Mouse (Mus musculus): Measurements from ENCODE around the gene Map3k12.

Map3k12 gene

DNA sequence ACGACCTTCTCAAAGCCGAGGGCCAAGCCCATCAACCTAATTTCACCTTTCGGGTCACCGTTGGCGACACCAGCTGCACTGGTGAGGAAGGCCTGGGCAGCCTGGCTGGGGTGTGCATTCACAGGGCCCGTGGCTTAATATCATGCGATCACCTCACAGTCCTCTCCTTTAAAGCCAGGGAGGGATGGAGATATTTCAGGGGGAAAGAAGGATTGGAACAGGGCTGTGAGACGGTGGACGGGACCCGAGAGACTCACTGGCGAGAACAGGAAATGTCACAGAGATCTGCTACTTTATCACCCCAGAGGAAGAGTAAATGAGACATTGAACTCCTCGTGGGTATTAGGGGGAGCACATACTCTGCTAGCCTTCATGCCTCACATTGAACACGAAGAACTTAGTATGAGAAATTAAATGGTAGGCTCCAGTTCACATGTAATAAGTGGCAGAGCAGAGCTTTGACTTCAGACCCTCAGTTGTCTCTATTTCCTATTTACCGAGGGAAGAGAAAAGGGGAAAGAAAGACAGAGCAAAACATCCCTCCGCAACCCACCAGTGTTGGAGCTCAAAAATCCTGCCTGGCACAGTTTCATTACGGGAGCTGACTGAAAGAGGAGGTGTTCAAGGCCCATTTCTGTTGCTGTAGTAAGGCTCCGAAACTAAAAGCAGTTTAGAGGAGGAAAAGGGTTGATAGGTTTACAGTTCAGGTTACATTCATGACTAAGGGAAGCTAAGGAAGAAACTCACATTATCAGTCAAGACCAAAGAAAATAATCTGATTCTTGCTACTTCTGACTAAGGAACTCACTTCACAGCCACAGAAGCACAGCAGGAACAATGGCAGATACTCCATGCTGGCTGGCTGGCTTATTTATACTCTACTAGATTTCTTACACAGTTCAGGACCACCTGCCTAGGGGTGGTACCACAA is 2.6 kb upstream of the Map3k12 start:
- no peak for DNase-seq

DNA sequence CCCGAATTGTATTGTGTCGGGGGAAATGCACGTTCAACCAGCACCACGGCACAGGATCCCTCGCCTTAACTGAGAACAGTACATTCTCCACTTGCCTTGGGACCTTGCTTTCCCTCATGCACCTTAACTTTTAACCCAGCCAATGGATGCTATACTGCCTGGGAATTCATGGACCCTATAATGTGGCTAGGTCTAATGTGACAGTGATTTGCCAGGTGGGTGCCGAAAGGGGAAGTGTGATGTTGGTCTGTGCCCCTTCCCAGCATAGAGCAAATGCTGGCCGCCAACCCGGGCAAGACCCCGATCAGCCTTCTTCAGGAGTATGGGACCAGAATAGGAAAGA is 2.0 kb upstream of the Map3k12 start:
- DNase-seq = no peak

DNA sequence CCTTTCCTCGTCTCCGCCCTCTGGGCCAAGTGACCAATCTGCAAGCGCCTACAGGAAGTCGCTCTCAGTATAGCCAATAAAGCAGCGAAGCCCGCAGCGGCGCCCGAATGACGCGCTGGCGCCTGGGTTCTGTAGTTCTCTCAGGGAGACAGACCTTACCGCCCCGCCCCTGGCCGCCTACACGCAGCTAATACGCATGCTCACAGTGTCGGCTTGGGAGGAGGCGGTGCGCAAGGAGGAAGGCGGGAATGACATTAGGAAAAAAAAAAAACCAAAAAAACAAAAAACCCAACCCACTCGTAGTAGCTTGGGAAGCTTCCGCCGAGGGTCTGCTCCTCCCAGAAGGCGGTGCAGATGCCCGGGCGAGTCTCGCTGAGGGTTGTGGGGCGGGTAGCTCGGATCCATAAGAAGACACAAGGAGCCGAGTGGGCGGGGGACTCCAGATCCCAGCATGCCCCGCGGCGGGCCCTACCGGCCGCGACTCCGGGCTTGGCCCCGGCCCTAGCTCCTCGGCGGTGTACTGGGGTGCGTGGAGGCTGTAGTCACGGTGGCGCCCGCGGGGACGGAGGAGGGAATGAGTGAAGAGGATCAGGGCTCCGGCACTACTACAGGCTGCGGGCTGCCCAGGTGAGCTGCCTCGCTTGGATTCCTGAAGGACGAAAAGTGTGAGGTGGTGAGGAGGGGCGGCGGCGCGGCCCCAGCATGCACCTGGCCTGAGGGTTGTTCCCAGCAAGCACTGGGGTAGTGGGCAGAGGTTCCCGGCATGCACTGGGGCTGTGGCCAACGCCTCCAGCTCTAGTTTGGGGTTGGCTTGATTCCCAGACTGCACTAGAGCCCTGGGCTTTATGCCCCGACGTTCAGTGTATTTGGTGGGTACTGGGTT is 1.4 kb upstream of the Map3k12 start, which contains the start of gene Tarbp2:
Gene Tarbp2, plus strand, starts transcription at position 217 of the 883 bp plus-strand sequence.
- DNase-seq = peak; percentile 100

DNA sequence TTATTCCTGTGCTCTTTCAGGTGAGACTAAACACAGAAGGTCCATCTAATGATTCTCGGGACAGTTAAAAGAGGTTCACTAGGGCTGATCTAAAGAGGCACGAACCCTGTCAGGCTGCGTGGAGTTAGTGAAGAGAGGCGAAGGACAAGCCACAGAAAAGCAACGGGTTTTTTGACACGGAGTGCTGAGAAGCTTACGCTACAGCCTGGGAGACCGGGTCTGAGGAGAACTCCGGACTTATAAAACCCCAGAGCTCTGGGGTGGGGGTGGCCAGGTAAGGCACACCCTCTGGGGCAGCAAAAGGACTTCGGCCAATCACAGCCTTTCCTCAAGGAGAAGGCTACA is 739 bp upstream of the Map3k12 start:
- no peak for DNase-seq

DNA sequence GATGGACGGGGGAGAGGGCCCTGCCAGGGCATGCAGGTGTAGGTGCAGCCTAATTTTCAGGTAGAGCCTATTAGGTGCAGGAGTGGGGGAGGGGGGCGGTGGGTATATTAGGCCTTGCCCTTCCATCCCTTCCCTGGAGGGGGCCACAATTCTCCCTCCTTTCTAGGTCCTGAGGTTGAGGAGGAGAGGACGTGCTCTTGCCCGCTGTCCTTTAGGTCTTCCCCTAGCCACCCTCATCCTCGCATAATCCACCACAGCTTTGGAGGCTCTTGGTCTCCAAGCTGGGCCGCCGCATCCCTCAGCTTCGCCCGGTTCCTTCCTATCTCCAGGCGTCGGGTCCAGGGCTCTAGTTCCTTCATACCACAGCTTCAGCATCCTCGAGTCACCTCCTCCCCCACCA is 571 bp downstream of the Map3k12 start:
- DNase-seq = no peak

DNA sequence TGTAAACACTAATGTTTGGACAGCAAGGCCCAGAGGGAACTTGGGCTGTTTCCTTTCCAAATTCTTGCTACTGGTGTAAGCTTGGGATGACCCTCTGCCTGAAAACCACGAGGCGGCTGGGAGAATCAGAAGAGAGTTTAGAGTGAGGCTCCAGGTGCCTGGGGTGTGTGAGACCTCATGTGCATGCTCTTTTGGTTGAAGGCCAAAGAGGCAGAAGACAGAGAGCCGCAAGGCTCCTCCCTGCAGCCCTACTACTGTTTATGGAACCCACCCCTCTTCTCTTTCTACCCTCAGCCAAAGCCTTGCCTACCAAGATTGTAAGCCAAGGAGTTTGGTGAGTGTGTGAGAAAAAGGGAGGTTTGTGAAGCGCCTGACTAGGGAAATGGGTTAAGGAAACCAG is 1.1 kb downstream of the Map3k12 start:
- DNase-seq = no peak

DNA sequence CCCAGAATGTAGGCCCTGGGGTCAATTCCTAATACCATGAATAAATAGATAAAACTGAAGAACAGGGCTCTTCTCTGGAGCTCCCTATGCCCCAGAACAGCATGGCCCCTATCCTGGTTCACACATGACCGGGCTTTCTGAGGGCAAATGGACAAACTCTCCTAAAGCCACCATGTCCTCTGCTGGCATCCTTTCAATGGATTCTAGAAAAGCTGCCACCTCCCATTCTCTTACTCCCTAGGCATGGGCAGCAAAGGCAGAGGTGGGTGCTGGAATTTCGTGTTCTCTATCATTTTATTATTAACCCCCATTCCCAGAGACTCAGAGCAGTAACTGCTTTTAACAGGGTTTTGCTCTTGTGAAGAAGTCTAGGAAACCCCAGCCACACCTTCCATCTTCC is 1.6 kb downstream of the Map3k12 start:
- no peak for DNase-seq

DNA sequence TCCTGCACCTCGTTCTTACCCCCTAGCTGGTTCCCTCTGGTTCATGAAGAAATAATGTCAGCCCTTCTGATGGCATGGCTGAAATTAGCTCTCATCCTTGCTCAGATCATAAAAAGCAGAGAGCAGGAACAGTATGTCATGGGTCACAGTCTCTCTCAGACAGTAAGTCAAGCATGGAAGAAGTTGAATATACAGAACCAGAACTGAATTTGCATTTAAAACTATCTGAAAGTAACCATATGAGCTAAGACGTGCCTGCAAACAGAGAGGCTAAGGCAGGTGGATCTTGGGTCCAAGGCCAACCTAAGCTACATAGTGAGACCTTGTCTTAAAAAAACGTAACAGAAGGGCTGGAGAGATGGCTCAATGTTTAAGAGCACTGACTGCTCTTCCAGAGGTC is 3.9 kb downstream of the Map3k12 start:
- DNase-seq = no peak

DNA sequence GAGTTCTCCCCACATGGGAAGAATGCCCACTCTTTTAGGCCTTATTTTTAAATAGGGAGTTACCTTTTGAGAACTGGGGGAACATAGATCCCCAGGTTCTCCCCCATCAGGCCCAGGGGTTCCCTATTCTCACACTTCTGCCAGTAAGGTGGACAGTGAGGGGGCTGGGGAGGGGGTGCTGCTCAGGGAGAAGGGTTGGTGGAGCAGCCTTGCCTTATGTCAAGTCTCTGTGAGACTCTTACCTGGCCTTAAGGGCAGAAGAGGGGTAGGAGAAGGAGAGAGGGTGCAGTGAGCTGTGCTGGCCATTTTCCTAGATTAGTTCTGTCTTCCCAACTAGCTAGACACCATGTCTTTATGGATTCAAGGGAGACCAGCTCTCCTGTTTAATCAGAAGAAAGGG is 4.4 kb downstream of the Map3k12 start:
- DNase-seq = no peak

DNA sequence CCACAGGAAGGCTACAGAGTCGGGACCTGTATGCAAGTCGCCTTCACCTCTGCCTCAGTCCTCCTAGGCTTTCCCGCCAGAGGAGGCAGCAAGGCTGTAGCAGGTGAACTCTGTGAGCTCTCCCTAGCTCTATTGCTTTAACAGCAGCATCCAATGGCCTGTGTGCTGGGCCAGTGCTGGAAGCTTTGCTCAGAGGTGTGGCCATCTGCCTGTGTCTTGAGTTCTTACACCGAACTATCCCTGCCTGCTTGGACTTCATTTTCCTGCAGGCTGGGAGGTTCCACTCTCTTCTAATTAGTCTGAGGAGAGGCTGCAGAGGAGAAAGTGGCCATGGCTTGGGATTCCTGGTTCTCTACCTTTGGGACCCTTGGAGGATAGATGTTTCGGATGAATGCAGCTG is 4.9 kb downstream of the Map3k12 start:
- no peak for DNase-seq

DNA sequence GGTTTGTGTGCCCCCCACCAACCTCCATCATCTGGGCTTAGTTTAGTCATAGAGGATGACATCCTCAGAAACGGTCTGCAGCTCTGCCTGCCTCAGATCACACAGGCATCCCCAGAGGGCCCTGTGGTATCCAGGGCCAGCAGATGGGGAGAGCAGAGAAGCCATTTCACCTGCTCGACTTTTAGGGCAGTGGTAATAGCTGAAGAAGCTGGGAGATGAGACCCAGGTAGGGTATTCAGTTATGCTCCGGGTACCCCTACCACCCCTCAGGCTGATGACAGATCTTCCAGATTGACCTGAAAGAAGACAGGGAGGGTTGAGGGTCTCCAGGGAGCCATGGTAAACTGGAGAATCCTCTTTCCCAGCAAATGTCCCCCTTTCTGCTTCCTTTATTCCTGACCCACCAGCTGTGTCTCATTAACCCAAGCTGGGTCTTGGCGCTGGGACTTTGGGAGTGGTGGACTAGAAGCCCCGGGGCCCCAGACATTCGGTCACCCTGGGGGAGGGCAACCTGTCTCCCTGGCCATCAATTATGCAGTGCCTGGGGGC is 5.5 kb downstream of the Map3k12 start:
- no peak for DNase-seq

DNA sequence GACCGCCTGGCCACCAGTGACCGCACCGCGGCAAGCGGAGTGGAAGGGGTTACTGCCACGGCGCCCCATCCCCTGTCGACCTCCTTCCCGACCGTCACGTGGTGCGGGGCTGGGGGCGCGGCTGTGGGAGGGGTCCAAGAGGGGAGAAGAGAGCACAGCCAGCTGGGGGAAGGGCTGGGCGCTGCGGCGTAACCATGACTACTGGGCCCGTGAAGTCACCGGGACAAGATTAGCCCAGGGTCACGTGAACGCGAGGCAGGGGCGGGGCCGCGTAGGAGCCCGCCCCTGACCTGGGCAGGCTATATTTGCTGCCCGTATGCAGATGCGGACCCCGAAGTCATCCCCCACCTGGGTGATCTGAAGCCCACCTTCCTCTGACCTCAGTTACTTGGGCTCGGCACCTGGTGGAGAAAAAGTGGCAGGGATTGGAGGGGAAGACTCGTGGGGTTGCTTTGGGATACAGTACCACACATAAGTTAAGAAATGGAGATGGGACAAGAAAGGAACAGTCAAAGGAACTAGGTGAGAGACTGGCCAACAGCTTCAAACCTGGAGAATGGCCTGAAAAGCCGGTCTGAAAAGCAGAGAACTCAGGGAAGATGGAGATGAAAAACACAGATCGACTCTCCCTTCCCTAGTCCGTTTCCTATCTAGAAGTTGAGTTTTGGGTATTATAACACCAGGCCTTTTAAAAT is 6.1 kb downstream of the Map3k12 start:
- peak; percentile 82 to 87 for DNase-seq

DNA sequence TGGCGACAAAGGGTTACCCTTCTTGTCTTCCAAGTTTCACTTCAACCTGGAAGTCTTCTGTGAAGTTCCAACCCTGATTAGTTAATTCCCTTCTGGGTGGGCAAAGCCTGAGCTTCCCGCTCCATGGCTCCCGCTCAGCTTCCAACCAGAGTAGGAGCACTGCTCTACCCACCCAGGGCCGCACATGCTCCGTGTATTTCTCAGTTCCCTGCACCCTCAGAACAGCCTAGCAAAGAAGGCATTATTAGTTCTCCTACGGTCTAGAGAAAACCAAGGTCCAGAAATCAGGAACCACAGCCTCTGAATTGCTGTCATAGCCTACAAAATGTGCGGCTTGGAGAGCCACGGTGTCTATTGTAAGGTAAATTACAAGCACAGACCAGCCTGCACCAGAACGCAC is 6.8 kb downstream of the Map3k12 start:
- DNase-seq = no peak

DNA sequence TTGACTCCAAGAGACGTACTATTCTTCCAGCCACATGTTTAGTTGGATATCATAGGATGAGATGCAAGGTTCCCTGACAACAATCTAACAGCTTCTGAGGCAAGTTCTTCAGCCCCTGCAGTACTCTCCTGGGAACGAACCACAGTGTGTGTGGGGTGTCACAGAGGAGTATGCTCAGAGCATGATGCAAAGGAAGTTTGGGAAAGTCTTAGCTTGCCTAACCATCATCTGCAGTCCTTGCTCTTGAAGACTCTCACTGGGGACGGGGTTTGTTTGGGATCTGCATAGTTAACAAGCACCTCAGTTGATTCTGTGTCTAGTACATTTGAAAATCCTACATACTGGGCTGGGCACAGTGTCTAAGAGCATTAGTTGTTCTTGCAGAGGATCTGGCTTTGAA is 8.5 kb downstream of the Map3k12 start:
- DNase-seq = no peak

DNA sequence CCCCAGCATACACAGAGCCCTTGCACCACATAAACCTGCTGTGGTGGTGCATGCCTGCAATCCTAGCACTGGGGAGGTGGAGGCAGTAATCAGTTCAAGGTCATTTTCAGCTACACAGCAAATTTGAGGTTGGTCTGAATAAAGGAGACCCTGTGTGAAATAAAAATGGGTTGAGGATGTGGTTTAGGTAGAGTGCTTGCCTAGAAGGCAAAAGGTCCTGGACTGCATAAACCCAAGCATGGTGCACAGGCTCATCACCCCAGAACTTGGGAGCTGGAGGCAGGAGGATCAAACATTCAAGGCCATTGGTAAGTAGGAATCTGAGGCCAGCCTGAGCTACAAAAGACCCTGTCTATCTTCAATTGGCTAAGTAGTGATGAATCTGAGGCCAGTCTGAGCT is 9.3 kb downstream of the Map3k12 start:
- no peak for DNase-seq

DNA sequence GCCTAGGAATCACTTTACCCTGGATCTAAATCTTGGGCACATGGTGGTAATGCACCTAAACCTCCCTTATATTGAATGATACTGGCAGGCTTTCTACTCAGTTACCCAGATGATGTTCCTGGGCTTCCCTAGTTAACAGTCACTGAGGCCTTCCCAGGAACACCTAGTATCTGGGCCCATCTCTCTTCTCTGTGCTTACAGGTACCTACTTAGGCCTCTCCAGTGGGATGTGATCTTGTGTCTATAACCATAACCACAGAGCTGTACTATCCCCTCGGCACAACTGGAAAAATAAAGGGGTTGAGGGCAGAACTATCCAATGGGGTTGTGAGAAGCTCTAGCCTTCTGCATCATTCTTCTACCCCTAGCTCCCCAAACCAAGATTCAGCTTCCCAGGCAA is 10.0 kb downstream of the Map3k12 start:
- no peak for DNase-seq

DNA sequence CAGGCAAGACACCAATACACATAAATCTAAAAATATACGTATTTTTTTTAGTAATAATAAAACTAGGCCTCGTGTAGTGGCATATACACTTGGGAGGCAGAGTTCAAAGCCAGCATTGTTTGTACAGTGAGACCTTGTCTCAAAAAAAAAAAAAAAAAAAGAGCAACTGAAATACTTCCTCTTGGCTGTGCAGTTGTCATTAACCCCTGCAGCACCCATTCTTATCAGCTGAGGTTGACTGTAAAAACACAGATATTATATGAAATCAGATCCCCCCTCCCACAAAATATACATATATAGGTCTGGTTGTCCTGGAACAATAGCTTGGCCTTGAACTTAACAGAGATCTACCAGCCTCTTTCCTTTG is 10.4 kb downstream of the Map3k12 start:
- no peak for DNase-seq

DNA sequence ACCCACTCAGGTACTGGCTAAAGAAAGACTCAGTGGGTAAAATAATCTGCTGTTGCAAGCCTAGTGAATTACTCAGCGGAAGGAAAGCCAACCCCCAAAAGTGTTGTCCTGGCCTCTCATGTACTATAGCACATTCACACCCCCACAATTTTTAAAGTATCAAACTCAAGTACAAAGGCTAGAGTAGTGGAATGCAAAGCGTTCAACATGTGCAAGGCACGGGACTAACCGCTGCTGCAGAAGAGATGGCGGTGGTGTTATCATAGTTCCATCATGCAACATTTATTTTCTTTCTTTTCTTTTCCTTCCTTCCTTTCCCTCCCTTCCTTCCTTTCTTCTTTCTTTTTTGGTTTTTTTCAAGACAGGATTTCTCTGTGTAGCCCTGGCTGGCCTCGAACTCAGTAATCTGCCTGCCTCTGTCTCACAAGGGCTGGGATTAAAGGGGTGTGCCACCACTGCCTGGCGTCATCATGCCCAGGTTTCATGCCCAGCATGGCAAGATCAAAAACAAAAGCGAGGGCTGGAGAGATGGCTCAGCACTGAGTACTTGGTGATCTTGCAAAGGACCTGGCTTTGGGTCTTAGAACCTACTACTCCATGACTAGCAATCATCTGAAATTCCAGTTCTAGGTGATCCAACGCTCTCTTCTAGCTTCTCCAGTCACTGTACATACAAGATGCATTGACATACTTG is 10.9 kb downstream of the Map3k12 start:
- no peak for DNase-seq

DNA sequence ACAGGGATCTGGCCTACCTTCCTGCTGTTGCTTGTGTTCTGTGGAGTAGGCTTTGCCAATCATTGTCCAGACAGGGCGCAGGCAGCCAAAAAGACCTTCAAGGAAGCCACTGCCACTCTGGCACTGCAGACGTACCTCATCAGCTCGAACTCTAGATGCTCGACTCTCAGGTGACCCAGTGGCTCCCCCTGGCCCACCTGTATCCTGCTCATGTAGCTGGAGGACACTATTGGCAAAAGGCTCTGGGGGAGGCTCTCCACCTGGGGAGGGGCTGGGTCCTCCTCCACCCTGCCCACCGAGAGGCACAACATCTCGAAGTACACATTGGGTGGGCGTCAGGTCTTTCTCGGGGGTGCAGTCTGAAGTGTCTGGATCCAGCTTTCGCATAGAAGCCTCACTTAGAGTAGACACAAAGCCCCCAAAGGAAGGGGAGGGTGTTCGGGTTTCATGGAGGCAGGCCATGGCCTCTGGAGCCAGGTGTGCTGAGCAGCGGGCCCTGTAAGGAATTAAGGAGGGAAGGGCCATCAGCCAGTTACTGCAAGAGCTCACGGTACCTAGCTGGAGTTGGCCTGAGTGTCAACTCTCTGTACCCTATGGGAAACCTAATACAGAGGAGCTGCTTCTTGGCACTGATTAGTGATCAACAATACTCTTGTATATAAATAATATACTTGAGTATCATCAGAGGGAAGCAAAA is 11.6 kb downstream of the Map3k12 start:
- DNase-seq = no peak

DNA sequence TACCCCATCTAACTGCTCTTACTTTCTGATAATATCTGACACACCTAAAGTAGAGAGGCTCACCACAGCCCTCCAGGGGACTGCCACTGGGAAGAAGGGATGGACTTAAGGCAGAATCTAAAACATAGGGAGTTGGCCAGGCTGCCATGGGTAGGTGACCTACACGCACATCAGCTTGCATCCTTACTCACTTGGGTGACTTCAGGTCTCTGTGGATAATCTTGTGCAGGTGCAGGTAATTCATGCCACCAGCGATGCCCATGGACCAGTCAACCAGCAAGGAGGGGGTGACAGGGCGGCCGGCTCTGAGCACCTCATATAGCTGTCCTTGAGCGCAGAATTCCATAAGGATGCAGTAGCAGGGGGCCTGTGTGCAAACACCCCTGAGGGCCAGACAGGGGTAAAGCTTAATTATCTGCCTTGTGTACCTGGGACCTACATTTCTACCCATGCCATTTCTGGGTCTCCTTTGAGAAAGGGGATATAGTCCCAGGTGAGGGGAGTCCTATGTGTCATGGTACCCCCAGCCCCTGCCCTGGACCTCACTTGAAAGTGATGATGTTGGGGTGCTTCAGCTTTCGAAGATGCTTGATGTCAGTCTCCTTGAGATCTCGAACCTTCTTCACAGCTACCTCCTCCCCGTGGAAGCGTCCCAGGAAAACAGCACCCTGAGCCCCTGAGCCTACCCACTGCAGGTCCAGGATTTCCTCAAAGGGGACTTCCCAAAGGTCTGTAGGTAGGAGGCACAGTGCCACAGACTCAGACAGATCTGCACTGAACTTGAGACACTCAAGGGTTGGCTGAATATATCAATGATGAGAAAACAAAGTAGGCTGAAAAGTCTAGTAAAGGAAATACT is 12.7 kb downstream of the Map3k12 start:
- no peak for DNase-seq

DNA sequence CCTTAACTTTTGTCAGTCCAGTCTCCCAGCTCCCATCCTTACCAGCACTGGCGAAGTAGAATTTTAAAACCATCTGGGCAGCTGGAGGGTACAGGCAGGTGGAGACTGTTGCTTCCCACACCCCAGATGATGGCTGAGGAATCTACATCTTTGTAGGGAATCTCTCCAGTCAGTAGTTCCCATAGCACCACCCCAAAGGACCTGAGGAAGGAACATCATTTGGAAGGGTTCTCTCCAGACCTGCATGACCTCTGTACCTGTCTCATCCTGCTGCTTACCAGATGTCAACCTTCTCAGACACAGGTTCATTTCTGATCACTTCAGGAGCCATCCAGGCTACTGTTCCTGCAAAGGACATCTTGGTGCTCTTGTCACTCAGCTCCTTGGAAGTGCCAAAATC is 13.4 kb downstream of the Map3k12 start, which contains the start of gene Gm10337:
Gene Gm10337, plus strand, starts transcription at position 276 of the 400 bp plus-strand sequence.
- DNase-seq = no peak
